Mouse (Mus musculus) heart, adult 18-20 months (tissue): Measurements from ENCODE around the gene Sertad2. TPM values are rescaled to one million over a fixed set of nuclear protein-coding genes. Genes with fewer than 3 reads are reported as not detected.

Experiments
- DNase-seq, 2 experiments: peaks; one replicate each; pipeline ENCODE4 v3.0.0; 2021 to 2022; ENCODE audit warnings: mixed read lengths in 1 of 2
- total RNA-seq, 2 experiments: library from RNA; stranded (reverse); gene quantifications; 2 replicates each; pipeline ENCODE4 v1.2.3; 2021

Sertad2 gene
- total RNA-seq, 2 experiments from 2014 or later: 16.2 to 17.7 TPM

- DNase-seq: no peak
These were observed 1.9 kb downstream of the Sertad2 start for GRCm38 (mm10) chr11:20544801-20545515.

GRCm38 (mm10) chr11:20549481-20549880 lies 6.4 kb downstream of the Sertad2 start:
- no peak for DNase-seq

DNA sequence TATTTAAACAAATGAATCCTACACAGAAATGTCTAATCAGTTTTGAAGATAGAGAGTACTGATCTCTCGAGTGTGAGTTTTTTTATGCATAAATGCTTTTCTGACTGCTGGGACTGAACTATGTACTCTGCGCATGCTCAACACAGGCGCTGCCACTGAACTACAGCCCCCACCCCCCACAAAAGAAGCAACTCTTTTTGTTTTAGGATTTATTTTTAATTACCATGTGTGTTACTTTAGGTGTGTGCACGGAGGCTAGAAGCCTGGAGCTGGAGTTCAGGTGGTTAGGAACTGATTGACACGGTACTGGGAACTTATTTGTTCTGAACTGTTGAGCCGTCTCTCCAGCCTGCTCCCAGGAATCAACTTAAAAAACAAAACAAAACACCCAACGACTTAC lies 7.1 kb downstream of the Sertad2 start:
- DNase-seq: no peak

DNA sequence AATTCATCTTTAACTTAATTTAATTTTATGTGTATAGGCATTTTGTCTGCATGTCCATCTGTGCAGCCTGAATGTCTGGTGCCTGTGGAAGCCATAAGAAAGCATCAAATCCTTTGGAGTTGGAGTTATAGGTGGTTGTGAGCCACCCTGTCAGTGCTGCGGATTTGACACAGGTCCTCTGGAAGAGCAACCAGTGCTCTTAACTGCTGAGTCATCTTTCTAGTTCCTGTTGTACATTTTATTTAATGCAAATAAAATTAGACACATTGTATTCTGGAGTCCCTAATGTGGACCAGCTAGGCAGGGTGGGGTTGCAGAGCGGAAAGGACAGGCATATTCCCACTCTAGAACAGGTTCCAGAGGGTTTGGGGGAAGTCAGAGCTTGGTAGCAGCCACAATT lies 9.0 kb downstream of the Sertad2 start:
- DNase-seq: no peak

DNA sequence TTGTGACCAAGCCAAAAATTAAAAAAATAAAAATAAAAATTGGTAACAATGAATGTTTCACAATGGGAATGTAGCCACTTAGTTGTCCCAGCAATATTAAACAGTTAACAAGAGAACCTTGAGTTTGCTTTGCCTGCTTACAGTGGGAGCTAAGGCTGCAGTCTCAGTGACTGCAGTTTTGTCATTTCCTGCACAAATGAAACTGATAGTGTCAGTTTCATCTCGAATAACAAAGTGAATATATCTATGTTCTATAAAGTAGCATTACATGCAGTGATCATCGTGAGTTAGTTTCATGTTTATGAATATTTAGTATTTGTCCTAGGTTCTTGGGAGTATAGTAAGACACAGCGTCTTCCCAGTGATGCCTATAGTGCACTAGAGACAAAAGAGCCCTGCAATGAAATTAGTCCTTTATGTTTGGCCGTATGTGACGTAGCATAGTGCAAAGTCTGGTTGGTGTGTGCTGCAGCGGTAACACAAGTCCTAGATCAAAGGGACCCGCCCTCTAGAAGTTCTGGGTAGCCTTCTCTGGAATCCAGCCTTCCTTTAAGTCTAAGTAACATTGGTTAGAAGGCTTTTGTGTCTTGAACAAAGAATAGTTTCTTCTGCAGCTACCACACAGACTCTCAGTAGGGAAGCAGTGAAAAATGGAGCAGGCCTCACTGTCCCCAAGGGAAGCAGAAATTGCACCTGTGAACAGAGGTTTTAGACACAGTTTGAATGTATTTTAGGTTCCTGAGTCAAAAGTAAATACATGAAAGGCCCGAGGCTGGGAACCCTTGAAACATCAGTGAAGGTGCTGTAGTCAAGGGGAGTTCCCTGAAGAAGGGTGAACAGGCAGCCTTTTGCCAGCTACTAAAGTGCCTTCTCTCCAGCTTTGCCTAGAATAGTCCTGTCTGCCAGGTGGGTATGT lies 10.0 kb downstream of the Sertad2 start:
- DNase-seq: no peak

GRCm38 (mm10) chr11:20555651-20556050 lies 12.6 kb downstream of the Sertad2 start:
- DNase-seq: no peak

- DNase-seq: no peak
These were observed 13.3 kb downstream of the Sertad2 start for GRCm38 (mm10) chr11:20556163-20556911.

DNA sequence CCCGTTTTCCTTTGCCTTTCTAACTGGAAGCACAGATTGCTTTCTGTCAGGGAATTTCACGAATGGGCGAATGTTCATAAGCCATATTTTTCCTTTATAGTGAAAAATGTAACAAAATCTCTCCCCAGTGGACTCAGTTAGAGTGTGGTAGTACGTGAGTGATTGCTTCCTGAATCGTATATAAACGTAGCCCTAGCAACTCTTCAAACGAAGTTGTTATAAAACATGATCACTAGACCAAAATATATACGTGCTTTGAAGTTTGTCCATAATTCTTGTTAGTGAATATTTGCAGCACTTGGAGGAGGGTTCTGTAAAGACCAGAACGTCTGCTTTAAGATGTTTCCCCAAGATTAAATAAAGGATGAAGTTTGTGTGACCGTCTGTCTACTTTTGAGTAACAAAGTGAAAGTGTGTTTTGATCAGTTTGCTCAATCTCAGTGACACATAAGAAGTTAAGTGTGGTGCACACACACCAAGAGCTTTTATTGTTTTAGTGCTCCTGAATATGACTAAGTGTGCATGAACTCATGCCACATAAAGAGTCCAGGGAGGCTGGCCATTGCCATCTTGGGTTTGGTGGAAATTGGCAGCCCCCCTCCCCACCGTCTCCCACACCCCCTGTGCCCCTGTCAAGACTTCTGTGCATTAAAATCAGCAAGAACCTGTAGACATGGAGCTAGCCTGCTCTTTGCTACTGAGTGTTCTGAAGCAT lies 16.3 kb downstream of the Sertad2 start:
- no peak for DNase-seq

DNA sequence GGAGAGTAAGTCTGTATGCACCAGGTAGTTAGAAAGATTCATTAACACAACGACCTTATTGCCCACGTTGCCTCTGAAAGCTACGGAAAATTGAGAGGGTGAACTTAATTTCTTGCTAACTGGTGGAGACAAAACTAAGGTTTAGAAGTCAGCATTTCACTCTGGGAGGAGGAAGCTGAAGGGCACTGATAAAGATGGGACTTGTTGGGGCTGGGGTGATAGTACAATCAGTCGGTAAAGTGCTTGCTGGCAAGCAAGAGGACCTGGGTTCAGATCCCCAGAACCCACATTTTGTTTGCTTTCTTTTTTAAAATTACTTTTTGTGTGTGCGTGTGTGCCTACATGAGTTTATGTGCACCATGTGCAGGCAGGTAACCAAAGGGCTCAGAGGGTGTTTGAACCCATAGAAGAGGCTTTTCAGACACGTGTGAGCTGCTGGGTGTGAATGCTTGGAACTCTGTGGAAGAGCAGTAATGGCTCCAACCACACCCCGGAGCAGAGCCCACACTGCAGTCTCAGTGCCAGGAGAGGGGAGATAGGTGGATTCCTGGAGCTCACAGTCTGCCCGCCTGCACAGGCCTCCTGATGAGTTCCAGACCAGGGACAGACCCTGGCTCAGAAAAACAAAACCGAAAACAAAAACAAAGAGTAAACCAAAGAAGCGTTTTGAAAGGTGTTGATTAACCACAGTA lies 17.0 kb downstream of the Sertad2 start:
- no peak for DNase-seq

GRCm38 (mm10) chr11:20561323-20562002 lies 18.4 kb downstream of the Sertad2 start:
- peak; percentile 50 to 62 for DNase-seq

GRCm38 (mm10) chr11:20565057-20565456 lies 22.0 kb downstream of the Sertad2 start:
- DNase-seq: no peak

- no peak for DNase-seq
These were observed 28.8 kb downstream of the Sertad2 start for GRCm38 (mm10) chr11:20571702-20572413.

GRCm38 (mm10) chr11:20576046-20576635 lies 33.1 kb downstream of the Sertad2 start:
- no peak for DNase-seq

- no peak for DNase-seq
These were observed 39.7 kb downstream of the Sertad2 start for GRCm38 (mm10) chr11:20582758-20583157.

- no peak for DNase-seq
These were observed 42.2 kb downstream of the Sertad2 start for GRCm38 (mm10) chr11:20585297-20585696.

- DNase-seq: no peak
These were observed 43.1 kb downstream of the Sertad2 start for GRCm38 (mm10) chr11:20586180-20586579.

GRCm38 (mm10) chr11:20589393-20589792 lies 46.3 kb downstream of the Sertad2 start:
- no peak for DNase-seq

DNA sequence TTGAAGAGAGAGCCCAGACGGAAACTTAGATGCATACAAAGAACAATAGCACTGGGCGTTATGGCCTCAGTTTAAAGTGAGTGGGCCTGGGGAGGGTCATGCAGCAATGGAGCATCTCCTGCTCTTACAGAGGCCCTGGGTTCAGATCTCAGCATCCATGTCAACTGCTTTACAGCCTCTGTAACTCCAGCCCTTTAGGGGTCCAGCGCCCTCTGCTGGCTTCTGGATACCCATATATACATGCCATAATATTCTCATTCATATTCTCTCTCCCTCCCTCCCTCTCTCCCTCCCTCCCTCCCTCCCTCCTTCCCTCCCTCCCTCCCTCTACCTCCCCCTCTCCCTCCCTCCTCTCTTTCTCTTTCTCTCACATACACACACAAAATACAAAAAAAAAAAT lies 49.0 kb downstream of the Sertad2 start:
- no peak for DNase-seq
